Mouse (Mus musculus) urinary bladder, postnatal 36 days (tissue): ENCODE results near the gene Chfr.

Source experiments
- DNase-seq, 2 experiments: peaks; one replicate each; pipeline ENCODE4 v3.0.0; 2022; ENCODE audit warnings: low spot score in 2 of 2, mixed read lengths in 1 of 2

Chfr gene

DNA sequence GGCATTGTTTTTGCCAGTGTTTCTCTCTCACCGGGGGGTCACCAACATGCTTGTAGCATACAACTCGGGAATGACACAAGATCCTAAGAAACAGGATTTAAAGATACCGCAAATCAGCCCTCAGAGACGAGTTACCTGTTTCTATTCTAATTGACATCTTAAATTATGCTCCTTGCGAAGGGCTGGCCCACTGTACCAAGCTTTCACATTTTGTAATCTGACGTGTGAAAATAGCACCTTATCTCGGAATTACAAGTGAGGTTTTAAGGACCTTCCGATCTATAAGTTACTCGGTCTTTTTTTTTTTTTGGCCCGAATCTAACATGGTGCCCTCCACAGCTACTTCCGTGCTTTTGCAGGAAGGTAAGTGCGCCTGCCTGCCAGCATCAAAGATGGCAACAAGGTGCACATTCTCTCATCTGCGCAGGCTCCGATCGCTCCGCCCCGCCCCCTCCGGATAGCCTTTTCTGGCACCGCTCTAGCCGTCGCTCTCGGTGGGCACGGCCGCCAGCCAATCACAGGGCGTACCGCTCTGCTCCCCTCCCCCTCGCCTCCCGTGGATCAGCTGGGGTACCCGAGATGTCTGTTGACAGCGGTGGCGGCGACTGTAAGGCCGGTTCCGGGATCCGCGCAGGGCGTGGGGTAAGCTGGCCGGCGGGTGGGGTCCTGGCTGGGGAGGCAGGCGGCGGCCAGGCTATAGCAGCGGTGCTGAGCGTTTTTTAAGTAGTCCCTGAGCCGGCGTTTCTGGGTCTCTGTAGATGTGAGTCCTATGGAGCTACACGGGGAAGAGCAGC, at the start of gene Chfr:
TSS of gene Chfr (plus strand) at position 550 of the 794 bp plus-strand sequence.
- DNase-seq = peak; percentile 98 to 99

DNA sequence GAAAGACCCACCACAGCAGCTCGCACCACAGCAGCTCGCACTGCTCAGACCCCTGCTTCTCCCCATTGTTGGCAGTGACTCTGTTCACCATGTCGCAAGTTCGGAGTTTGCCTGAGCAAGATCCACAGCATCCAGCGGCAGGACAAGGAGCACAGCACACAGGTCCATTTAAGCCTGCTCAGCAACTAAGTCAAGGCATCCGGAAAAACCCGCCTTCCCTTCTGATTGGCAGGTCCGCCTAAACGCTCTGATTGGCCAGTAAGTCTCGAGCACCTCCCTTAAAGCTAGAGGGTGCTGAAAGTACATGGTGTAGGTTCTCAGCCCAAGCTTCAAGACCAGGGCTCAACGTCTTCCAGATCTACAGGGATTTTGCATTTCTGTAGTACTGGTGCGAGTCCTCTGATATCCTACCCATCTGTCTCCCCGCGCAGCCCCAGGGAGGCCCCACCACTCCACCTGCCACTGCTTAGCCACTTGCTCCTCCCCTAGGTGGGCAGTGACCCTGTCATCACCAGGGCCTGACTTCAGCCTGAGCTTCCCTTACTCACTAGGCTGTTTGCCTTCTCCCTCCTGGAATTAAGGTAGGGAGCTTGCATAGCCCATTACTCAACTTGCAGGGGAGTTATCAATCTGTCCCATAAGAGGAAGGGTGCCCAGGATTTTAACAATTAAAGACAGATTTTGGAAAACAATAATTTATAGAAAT, 49.3 kb upstream of the Chfr start:
- DNase-seq = no peak

DNA sequence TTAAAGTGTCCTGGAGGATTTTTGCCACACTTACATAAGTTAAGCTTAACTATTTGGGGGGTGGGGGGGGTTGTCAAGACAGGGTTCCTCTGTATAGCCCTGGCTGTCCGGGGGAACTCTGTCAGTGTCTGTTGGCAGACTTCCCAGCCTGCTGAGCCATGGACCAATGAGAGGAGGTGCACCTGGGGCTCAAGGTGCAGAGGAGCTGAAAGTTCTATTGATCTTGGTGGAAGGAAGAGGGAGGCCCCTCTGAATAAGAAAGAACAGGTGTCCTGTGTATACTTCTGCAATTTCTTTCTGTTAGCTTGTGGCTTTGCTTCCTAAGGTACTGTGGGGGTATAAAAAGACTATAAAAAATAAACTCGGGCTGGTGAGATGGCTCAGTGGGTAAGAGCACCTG, 44.1 kb upstream of the Chfr start:
- no peak for DNase-seq

DNA sequence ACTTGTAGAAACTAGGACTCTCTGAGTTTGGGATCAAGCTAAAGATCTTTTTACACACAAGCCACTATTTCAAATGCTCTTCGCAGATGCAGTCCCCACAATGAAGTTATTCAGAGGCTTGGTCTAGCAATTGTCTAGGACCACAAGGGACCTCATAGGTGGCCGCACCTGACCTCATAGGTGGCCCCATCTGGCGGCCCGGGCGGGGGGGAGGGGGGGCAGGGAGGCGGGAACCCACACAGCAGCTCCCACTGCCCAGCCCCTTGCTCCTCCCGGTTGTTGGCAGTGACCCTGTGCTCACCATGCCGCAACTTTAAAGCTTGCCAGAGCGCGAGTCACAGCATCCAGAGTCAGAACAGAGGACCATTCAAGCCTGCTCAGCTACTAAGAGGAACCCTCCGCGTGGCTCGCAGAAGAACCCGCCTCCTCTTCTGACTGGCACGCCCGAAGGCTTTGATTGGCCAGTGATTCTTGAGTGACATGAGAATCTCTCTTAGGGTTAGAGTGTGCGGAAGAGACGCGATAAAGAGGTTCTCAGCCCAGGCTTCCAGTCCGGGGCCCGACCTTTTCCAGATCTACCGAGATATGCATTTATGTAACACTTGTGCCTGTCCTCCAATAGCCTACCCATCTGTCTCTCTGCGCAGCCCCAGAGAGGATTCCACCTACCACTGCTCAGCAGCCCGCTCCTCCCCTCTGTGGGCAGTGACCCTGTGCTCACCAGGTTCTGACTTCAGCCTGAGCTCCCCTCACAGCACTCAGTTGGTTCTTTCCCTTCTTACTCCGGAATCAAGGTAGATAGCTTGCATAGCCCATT, 41.4 kb upstream of the Chfr start, which contains the start of gene Gm35315:
TSS of gene Gm35315 (minus strand) at position 391 of the 817 bp plus-strand sequence.
- DNase-seq = peak; percentile 76 to 86

DNA sequence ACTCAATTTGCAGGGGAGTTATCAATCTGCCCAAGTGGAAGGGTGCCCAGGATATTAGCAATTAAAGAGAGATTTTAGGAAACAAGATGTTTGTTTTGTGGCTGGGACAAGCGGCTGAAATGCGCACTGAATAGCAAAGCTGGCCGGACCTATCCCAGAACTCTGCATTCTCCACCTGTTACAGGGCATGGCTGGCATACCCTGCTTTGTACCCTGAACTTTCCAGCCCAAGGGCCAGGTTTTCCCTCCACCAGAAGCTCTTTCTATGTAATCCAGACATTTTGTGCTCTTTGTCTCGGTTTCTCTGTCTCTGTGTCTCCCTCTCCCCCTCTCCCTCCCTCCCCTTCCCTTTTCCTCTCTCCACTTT, 40.8 kb upstream of the Chfr start:
- DNase-seq = no peak

DNA sequence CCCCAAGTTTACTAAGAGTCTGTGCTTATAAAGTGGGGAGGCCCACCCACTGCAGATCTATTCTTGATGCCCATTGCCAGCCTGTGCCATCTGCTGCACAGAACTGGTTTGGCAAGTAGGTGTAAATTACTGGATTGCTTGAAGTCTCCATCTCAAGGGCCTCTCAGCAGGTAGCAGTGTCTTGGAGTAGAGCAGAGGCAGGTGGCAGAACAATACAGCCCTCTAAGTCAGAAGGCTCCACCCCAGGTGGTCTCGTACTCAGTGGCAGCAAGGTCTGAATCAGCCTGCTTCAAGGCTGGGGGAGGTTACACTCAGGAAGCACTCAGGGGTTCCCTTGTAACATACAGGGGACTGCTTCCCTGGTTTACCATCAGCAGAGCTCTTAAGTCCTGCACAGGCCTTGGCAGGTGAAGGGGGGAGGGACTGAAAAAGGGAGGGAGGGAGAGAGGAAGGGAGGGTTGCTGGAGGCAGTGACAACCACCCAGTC, 36.6 kb upstream of the Chfr start:
- DNase-seq = no peak

DNA sequence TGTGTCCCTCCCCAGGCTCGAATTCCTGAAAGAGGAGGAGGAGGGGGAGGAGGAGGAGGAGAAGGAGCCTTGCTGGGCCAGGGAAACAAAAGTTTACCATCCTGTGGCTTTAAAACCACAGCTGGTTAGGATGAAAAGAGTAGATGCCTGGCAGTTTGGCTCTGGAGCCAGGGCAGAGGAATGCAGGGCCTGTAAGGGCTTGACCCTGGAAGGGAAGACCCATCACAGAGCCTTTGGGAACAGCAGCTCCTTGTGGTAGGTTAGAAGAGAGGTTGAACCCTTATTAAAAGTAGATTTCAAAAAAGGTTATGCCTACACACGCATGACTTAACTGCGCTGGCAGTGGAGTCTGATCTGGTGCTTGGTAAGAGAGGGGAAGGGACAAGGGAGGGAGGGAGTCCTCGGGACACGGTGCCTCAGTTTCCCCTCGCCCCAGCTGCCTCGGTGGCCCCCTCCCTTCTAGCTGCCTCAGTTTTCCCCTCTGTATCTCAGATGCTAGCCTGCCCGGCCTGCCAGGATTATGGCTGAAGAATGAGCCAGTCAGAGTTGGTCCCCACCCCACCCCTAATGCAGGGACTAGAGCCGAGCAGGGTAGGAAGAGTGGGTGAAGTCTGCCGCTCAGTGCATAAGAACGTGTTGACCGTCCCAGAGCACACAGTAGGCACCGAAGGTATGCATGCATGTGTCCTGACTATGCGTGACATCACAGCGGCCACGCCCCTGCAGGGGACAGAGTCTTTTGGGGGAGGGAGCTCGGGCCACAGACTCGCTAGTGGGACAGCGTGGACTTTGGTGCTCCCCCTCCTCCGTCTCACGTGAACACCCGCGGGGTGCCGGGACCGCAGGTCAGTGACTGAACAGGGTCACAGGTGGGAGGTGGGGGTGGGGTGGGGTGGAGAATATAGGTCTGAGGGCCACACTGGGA, 35.7 kb upstream of the Chfr start, which contains the start of gene Plcxd1:
TSS of gene Plcxd1 (plus strand) at position 314 of the 925 bp plus-strand sequence.
- no peak for DNase-seq

DNA sequence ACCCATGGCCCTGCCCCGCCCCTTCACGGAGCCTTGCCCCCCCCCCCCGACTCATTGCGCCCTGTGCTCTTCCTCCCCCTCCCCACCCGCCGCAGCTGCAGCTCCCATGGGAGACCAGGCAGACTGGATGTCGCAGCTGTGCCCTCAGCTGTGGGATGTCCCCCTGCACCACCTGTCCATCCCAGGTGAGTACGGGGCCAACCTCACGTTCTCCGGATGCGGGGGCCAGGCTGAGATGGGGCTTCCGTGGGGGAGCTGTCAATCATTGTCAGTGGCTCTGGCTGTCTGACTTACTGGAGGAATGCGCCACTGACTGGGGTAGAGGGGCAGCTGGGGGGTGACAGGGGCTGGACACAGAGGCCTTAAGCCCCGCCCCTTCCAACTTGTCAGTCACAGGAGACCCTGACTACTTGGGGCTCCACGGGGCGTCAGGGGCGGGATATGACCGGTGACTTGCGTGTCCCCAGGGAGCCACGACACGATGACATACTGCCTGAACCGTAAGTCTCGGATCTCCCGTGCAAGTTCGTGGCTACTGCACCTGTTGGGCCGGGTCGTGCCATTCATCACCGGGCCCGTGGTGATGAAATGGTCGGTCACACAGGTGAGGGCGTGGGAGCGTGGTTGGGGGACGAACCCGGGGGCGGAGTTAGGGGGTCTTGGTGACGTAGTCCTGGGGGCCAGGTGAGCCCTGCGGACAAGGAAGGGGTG, 34.6 kb upstream of the Chfr start:
- DNase-seq = no peak

DNA sequence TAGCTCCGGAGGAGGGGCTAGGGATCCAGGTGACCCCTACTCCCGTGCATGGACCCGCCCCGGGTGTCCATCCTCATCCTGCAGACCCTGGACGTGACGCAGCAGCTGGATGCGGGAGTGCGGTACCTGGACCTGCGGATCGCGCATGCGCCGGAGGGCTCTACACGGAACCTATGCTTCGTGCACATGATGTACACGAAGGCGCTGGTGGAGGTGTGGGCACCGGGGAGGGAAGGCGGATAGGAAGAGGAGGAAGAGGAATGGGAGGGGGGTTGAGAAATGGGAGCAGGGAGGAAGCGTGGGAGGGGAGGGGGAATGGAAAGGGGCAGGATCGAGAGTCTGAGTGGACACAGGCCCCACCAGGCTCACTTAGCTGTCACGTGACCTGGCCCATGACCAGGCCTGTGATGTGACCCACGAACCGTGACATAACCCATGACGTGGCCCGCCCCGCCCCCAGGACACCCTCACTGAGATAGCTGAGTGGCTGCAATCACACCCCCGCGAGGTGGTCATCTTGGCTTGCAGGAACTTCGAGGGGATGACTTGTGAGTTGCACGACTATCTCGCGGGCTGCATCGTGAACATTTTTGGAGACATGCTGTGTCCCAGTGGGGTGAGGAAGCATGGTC, 33.8 kb upstream of the Chfr start:
- DNase-seq = no peak

DNA sequence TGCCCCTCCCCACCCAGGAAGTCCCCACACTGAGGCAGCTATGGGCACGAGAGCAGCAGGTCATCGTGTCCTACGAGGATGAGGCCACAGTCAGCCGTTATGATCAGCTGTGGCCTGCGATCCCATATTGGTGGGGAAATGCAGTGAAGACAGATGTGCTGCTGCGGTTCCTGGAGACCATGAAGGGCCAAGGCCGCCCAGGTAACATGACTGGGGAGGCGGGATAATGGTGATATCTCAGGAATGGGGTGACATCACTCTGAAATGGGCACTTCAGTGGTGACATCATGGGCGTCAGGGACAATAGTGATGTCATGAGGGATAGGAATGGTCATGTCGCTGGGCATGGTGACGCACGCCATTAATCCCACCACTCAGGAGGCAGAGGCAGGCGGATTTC, 33.2 kb upstream of the Chfr start:
- no peak for DNase-seq

DNA sequence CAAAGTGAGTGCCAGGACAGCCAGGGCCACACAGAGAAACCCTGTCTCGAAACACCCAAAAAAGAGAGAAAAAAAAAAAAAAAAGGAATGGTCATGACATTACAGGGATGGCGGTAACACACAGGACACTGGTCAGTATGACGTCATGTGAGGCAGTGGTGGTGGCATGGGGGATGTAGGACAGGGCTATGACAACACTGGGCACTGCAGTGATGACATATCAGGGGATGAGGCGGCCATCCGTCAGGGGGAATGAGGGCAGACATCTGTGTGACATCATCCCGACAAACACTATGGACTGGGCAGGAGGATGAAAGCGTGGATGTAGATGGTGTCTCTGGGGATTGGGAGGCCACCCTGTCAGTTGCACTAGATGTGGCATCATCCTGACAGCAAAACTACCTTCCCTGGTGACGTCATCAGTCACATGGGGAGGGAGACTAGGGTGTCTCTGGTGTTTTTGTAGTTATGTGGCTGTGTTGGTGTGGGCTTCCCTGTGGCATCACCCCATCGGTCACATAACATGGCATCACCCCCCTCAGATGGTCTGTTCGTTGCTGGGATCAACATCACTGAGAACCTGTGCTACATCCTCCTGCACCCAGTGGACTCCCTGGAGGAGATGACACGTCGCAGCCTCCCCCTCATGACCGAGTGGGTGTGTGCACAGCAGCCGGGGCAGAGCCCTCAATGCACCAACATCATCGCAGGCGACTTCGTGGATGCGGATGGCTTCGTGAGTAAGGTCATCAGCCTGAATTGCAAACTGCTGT, 32.6 kb upstream of the Chfr start:
- no peak for DNase-seq

DNA sequence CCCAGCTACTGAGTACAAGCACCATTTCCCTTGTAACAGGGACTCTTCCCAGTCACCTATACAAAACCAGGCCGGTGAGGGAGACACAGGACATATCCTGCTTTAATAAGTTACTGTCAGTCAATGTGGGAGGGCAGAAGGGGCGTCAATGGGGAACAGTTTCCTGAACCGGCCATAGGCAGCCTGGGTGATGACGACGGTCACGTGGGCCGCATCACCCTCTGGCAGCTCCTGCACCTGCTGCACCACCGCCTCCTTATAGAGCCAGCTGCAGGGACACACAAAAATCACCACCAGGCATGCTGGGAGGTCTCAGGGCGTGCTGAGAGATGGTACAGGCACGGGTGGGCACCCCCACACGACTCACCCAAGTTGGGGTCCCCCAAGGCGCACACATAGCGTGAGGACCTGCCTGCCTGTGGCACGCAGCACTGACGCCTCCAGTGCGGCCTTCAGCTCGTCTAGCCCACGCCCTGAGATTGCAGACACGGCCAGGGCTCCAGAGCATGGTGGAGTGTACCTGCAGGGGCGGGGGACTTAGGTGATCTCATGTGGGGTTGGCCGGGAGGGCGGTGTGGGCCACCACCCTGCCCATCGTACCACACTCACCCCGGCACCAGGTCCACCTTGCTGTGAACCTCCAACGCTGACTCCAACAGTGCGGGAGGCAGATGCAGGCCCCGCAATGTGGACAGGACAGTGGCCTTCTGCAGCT, 31.6 kb upstream of the Chfr start:
- DNase-seq = no peak

DNA sequence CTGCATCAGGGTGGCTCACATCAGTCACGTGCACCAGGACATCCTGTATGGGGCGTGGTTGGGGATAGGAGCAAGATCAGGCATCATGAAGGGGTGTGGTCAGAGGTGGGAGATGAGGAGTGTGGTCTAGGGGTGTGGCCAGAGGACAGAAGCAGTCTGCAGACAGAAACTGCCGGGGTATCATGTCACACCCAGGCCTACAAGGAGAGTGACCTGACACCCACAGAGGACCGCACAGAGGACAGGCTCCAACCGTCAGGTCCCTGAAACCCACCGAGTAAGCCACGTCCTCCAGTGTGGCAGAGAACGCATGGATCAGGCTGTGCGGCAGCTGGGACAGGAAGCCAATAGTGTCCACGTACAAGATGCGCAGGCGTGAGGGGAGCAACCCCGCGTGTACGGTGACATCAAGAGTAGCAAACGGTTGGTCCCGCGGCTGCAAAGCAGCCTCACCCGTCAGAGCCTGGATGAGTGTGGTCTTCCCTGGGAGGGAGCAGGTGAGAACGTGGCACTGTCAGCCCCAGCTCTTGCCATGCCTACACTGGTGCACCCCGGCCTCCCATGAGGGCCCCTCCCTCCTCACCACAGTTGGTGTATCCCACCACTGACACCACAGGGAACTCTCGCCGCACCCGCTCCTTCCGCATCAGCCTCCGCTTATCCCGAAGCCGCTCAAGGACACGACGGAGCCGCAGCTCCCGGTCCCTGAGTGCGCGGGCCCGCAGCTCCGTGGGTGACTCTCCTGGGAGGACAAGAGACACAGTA, 30.8 kb upstream of the Chfr start:
- DNase-seq = no peak

DNA sequence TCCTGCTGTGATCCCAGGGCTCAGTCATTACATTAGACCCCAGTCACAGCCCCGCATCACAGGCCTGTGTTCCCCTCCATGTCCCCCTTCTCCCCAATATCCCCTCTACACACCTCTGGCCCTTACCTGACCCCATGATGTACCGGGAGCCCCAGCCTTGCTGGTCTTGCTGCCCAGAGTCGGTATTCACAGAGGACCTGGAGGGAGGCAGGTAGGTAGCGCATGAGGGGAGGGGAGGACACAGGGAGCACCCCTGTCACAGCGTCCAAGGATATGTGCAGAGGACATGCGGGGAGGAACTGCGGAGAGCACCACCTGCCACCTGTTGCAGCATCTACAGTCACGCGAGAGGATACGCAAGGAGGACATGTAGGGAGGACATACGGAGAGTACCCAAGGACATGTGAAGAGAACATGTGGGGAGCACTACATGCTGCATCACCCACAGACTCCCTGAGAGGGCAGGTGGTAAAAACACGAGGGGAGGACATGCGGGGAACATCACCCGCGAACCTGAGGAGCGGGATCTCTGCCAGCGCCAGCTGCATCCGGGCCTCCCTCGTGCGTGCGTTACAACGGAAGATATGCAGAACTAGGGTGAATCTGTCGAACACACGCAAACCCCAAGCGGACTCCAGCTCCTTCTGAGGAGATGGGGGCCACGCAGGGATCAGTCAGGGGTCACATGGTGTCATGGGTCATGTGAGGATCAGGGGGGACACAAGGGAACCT, 29.3 kb upstream of the Chfr start:
- no peak for DNase-seq

DNA sequence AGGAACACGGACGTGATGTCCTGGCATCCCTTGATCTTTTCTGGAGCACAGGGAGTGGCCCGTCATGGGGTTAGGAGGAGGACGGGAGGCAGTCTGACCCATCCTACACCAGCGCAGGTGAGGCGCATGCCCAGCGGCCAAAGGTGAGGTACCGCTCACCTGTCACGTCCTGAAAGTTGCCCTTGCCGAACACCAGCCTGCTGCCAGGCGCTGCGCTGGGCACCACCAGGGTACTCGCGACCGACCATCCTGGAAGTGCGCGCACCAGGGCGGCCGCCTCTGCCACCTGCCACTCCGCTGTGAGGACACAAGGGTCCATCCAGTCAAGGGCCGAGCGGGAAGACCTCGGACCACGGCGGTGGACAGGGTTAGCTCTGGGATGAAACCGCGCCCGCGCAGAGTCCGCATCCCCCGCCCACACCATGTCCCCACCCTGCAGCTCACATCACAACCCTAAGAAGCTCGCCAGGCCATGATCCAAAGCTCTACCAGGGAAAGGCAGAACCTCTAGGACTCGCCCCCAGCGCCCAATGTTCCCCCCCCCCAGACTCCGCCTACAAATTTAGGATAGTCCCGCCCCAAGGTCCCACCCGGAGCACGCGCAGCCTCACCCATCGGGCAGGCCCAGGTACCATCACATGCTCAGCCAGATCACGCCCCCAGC, 28.6 kb upstream of the Chfr start:
- no peak for DNase-seq

DNA sequence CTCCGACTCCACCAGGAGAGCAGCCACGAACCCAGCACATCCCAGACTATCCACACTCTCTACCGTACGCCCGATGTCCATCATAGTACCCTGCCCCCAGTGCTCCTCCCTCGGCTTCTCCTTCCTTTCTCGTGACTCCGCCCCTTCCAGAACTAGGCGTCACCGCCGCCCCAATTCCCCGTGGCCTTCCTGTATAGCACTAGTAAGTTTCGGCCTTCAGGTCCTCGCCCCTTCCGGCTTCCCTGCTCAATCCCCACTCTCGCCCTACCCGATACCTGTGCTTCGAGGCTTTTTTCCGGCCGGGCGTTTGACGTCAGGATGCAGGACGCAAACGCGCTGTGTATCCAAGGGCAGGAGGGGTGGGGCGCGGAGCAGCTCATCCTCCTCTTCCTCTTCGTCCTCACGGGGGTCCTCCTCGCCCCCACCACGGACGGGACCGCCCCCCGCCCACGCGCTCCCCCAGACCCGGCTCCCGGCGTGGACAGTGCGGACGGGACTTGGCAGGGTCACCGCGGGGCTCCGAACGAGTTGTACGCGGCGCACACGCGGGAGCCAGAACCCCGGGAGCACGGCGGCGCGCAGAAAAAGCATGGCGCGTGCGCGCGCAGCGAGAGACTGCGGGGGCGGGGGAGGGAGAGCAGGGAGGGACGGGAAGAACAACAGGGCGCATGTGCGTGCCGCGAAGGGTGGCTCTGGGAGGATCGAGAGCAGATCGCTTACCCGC, 27.9 kb upstream of the Chfr start, which contains the start of gene Gtpbp6:
TSS of gene Gtpbp6 (minus strand) at position 617 of the 724 bp plus-strand sequence.
- DNase-seq = peak; percentile 92 to 96
